Mouse (Mus musculus) thymus, postnatal 10 days (tissue): Measurements from ENCODE around the gene Cep170b.

Source experiments
- DNase-seq, 2 experiments: peaks; one replicate each; pipeline ENCODE4 v3.0.0; 2021; ENCODE audit warnings: low spot score in 2 of 2

Gene Cep170b

DNA sequence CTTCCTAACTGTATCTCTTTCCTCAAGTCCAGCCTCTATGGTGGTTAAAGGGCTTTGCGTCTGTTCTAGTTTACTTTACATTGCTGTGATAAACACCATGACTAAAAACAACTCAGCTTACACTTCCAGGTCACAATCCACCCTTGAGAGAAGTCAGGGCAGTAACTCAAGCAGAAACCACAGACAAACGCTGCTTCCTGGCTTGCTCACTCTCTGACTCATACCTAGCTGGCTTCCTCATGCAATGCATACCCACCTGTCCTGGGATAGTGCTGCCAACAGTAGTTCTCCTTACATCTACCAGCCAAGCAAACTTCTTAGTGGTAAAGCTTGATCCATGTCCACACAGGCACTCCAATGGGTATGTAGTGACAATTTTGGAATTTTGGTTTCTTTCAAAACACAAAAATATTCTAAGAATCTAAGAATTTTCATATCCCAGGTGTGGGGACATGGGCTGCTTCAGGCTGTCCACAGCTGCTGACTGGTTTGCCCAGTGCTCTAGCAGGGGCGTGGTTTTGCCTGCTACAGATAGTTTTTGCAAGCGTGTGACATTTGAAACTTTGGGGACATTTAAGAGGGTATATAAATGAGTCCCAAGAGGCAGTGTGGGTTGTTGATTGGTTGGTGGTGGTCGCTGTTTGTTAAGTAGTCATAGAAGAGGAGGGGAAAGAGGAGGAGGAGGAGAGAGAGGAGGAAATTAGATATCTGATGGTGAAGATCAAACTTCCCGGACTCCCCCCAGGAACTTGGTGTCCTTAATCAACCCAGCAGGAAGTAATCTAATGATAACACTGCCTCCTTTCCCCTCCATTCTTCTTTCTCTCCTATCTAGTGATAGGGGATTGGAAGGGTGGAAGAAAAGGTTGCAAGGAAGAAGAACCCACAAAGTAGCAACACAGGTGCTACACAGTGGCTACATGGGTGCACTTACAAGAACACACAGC is 17.6 kb upstream of the Cep170b start:
- no peak for DNase-seq

DNA sequence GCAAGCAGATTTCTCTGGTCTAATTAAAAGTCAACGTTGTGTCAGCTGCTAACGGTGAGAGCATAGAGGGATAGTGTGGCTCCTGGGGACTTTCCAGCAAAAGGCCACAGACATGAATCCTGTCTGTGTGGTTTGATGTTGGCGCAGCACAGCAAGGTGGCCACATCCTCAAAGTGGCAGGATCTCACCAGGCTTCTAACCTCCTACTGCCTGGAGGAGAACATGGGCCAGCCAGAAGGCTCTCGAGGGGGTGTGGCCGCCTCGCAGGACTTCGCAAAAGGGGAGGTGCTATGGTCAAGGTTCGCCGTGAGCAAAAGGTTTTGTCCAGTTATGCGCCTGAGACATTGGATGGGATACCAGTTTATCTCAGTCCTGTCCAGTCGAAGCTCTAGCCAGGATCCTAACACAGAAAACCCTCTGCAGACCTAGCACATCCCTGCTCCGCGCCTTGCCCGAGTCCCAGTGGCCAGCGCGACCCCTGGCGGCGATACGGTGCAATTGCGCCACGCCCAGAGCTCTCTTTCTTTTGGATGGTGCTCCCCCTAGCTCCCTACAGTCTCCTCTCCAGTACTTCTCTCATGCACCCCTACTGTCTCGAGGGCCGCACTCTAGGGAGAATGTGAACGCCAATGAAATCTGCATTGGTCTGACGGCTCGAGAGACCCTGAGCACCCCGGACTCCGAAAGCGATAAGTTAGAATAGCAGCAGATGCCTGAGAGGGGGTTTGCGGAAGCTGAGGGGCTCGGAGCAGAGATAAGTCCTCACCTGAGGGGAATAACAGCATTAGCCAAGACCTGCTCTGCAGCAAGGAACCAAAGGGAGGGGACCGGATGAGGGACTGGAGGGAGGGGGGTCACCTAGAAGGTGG is 13.3 kb upstream of the Cep170b start:
- peak; percentile 76 to 92 for DNase-seq

DNA sequence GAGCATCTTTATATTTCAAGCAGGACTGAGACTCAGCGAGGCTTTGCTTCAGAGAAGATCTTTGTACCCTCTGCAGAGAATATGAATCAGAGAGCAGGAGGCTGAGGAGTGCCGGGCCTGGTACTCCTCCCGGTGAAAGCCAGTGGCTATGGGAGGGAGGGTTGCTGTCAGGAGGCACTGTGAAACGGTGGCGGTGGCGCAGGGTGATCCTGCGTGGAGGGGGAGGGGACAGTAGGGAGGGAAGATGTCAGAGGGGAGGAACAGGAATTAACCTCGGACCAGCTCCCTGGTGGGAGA is 12.7 kb upstream of the Cep170b start:
- DNase-seq = no peak

DNA sequence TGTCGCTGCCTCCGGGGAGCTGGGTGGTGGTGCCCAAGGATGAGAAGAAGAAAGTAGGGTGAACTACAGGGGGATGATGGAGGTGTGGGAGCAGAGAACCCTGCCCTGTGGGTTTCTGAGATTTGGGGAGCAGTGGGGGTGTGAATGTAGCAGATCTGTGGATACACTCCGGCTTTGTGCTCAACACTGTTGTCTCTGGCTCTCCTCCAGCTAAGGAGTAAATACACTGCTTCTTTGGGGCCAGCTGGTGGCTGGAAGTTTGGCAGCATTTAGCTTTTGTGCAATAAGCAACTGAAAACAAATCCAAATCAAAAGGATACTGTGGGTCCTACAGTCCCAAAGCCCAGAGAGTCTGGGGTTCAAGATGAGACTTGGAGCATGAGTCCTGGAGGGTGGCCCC is 6.3 kb upstream of the Cep170b start:
- no peak for DNase-seq

DNA sequence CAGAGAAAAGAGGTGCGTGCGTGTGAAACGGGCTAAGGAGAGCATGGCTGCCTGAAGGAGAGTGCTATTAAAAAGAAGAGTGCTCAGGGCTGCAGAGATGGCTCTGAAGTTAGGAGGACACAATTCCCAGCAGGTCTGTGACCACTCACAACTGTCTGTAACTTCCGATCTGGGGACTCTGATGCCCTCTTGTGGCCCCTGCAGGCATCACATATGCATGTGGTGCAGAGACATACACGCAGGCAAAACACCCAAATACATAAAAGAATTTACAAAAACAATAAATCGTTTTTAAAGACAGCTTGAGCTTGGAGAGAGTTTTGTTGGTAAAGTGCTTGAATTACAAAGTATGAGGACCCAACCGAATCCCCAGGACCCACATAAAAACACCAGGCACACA is 3.1 kb upstream of the Cep170b start:
- DNase-seq = peak; percentile 38 to 57

DNA sequence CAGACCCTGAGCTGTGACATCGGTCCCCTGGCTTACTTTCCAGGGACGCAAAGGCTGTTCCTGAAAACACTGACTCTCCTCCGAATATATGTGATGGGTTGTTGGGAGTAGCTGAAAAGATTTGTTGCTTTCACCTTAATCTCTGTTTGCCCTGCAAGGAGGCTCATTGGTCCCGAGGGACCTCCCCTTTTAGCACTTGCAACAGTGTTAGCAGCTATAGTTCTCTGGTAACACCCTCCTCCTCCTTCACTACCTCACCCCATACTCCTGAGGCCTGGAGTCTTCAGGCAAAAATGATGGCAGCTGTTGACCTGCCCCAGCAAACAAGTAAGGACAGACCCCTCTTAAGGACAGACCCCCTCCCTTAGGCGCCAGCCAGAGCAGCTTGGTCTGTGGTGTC is 1.3 kb upstream of the Cep170b start:
- DNase-seq = no peak

DNA sequence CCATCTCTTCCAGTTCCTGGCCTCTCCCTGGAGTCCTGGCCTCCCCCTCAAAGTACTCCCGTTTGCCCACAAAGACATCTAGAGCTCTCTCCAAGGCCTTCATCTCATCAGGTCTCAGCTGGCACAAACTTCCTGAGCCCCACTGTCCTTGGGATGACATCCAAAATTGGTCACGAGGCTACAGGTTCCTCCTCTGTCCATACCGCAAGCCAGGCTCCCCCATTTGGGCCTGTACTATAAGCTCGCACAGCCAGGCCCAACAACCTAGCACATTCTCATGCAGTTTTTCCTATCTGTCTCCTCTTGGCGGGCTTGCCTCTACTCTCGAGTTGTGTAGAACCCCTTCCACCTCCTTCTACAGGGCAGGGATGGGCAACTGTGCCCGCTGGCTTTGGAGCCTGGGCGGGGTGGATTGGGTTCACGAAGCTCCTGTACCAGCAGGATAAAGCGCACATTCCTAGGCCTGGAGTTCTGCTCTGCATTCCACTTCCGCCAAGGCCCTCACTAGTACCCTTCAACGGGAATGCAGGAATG is 702 bp downstream of the Cep170b start:
- DNase-seq = no peak

DNA sequence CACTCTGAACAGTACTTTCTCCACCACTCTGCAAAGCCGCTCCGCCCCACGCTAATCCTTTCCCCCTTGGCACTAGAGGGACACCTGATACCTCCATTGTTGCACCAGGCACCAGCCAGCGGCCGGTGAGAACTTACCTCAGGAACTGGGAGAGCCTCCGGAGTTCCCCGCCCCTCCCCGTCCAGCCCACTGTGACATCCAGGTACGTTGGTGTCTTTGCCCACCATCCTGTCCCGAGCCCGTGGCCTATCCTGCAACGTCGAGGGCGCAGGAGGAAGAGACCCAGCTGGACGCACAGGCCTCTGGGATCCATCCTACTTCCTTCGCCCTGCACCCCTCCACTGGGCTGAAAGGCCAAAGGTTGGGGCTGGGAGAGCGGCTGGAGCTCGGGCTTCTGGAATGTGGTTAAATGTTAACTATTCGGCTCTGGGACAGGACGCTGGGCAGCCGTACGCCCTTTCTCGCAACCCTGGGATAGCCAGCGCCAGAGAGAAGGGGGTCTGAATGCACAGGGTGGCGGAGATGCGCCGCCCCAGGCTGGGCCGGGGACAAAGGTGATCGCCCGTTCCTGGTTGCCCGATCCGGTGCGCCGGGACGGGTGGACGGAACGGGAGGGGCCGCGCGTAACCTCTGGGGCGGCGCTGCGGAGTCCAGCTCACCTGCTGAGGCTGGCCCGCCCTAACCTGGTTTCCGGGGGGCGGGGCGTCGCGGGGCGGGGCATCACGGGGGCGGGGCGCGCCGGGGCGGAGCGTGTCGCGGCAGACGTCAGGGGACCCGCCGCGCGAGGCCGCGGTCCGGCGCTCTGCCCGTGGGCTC is 1.4 kb downstream of the Cep170b start:
- DNase-seq = peak; percentile 33 to 56

DNA sequence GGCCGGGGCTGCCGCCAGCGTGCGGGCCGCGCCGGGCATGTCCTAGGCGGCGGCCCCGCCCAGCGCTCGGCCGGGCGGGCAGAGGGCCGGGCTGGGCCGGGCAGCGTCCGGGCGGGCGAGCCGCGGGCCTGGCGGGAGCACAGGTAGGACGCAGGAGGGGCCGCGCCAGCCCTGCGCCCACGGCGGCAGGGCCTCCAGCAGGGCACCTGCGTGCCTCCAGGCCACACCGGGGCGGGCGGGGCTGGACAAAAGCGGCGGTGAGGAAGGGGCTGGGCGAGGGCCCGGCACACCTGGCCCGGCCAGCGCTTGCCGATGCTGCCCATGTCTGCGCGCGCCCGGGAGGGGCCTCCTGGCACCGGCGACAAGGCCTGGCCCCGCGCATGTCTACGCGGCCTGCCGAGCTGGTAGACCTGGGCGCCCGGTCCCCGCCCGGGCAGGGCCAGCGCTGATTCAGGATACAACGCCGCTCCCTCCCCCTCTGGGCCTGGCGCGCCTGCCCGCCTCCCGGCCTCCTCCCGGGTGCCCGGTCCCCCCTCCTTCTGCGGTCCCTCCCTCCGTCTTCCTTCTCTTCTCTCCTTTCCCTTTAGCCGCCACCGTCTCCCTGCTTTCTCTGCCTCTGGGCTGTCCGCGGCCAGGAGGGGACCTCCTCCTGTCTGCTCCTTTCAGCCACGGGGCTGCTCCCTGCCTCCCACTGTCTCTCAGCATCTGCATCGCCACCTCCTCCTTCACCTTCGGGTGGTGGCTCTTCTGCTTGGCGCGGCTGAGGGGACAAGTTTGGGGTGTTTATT is 2.2 kb downstream of the Cep170b start:
- DNase-seq = no peak

DNA sequence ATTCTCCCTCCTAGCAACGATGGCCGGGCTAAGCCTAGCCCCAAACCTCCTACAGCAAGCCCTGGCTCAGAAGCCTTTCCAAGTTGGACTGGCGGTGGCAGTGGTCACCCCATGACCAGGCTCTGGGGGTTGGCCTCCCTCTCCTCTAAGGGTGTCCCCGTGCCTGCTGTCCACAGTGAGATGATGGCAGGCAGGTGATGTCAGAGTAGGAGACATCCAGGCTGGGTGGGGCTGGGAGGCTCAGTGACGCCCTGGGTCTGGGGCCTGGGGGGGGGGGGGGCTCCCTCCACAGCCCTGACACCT is 2.7 kb downstream of the Cep170b start:
- DNase-seq = no peak

DNA sequence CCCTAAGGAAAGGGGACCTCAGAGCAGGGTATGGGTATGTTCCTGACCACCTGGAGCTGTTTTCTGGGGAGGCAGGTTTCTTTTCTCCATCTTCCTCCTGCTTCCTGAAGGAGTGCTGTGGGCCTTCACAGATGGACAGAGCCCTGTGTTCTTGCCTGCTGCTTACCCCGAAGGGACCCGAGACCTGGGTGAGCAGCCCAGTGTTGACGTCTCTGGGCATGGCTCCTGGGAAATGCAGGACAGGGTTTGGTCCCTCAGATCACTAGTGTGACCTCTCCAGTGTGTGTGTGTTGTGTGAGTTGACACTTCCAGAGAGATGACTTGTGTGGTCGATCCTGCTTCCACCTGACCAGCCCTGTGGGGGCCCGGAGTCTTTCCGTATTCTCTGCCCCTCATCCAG is 3.2 kb downstream of the Cep170b start:
- DNase-seq = no peak

DNA sequence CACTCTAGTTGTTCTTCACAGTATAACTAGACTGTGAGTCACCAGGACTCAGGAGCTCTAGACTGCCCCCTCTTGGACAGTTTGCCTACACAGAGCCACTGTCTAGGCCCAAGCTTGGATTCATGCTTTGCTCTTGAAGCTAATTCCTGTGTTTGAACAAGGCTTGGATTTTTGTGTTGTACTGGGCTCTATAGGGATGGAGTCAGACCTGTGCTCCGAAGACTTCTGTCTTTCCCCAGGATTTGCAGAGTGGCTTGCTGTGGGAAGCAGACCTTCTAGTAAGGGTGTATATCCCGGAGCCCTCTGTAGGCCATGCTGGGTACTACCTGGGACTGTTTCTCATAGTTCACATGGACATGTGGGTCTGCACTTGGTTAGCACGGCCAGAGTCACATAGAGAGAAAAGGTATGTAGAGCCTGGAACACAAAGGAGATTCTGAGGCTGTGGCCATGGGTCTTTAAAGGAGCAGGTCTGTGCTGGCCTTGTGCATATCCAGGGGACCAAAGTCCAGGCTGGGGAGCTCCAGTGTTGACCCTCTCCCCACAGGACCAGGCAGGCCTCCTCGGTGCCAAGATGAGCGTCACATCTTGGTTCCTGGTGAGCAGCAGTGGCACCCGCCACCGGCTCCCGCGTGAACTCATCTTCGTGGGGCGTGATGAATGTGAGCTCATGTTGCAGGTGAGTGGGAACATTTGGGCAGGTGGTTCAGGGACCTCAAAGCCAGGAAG is 4.0 kb downstream of the Cep170b start:
- DNase-seq = peak; percentile 45 to 69

DNA sequence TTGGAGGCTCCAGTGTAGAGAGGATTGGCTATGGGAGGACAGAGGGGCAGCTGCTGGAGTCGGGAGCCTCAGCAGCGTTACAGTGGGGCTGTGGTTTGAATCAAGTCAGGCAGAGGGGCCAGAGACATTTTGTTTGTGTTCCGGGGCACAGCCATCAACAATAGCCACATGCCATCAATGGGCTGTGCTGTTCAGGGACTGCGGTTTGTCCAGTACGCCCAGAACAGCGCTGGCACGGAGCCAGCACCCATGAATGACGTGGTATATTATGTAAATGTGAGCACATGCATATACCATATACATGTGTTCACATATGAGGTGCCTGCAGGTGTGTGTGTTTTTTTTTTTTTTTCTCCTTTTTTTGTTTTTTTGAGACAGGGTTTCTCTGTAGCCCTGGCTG is 7.5 kb downstream of the Cep170b start:
- no peak for DNase-seq

DNA sequence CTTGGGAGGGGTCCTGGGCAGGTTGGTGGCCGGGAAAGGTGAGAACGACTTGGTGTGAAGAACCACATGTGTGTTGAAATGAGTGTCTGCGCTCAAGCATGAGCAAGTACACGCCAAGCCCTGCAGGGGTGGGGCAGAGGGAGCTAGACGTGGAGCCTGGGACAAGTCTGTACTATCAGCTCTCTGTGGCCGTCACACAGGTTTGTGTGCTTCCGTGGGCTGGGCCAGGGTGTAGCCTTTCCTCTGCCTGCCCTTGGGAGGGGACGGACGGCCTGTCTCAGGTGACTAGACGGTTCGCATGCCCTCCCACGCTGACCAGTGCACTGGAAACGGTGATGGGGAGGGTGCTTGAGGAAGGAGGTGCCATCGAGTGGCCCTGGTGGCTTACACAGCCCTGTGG is 10.6 kb downstream of the Cep170b start:
- no peak for DNase-seq

DNA sequence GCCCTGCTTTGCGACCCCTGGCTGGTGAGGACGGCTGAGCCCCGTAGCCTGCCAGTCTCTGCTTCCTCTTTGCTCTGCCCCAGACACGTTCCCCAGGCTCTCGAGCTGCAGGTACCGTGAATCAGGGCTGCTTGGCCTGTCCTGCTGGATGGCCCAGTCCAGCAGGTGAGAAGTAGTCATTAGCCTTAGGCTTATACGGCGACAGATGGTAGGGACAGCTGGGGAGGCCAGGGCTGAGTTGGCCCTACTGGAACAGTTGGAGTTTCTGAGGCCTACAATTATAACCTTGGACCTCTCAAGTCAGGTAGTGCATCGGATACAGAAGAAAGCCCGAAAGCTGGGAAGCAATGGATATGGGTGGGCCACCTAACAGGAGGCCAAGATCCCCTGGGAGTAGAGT is 12.3 kb downstream of the Cep170b start:
- DNase-seq = no peak

DNA sequence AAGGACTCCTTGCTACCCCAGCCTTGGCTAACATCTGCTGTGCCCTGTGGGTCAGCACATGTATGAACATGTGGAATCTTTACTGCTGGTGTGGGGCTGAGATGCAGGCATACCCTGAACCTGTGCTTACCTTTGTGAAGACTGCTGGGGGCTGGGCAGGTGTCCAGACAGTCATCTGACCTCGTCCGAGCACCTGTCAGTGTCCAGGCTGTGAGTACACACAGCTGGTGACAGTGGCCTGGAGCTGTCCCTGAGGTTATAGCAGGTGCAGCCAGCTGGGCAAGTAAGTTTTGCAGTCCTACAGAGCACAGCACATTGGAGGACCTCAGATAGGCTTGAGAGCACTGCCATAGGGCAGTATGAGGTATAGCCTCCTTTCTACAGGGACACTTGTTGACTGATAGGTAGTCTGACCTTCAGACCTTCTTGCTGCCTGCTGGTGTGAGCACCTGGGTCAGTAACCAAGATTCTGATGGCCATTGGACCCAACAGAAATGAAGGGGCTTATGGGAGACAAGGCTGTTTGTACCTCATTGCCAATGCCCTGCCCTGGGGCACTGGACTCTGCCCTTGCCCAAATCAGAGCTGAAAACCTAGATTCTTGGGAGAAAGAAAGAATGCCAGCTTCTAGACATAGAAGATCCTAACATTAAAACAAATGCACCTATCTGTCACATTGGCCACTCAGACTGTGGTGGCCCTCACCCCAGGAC is 14.0 kb downstream of the Cep170b start:
- no peak for DNase-seq

DNA sequence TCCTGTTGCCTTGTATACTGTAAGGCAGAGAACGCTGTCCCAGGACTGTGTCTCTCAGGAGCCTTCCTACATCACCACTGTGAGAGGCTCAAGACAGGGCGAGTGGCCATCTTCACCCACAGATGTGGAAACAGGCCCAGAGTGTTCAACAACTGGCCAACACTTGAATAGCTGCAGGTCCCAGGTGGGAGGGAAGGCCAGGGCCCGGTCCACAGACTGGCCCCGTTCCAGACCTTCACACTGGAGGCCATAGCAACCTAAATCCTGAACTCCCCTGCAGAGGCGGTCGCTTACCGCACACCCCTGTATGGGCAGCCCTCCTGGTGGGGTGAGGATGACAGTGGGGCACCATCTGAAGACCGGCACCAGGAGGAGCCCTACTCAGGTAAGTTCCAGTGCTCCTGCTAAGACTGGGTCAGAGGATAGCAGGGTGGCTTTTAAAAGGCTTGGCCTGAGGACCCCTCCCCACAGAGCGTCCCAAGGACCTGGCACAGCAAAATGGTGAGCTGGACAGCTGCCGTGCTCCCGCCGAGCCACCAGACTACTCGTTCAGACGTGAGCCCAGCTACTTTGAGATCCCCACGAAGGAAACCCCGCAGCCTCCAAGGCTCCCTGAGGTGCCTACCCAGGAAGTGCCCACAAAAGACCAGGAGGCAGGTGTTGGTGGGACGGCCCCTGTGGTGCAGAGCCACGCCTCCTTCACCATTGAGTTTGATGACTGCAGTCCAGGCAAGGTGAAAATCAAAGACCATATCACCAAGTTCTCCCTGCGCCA is 14.8 kb downstream of the Cep170b start:
- DNase-seq = no peak

DNA sequence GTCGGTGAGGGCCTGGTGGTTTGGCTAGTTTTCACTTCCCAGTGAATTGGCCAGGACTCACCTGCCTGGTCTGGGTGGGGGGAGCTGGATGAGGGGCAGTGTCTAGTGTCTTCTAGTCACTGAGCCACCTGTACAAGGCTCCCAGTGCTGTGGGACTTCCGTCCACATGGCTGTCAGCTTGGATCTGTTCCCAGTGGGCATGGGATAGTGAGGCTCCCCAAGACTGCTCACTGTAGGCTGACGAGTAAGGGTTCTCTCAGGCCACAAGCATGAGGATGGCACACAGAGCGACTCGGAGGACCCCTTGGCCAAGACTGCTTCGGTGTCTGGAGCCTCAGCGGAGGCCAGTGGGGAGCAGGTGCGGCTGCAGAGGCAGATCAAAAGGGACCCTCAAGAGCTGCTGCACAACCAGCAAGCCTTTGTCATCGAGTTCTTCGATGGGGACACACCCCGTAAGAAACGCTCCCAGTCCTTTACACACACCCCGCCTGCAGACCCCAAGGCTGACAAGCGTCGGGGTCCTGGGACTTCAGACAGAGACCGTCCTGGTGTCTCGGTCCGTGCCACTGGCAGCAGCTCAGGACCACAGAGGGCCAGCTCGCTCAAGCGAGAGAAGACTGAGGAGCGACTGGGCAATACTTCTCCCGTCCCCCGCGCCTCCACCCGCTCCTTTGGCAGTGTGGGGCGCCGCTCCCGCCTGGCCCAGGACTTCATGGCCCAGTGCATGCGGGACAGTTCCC is 15.8 kb downstream of the Cep170b start:
- DNase-seq = no peak

DNA sequence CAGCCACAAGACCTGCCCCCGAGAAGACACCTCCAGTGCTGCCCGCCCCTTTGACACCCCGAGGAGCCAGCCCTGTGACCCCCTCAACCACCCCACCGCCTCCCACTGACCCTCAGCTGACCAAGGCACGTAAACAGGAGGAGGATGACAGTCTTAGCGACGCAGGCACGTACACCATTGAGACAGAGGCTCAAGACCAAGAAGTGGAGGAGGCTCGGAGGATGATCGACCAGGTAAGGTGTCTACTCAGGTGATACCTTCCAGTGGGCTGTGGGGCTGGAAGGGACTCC is 16.3 kb downstream of the Cep170b start:
- no peak for DNase-seq
